Mouse (Mus musculus) right cerebral cortex, postnatal 4 days (tissue): ENCODE results near the gene Stk4.

Source experiments
- DNase-seq: peaks from one replicate; pipeline ENCODE4 v3.0.0-alpha.2; 2022

Stk4 gene

GRCm38 (mm10) chr2:164177831-164178230 lies 107.7 kb downstream of the Stk4 start:
- DNase-seq: no peak

DNA sequence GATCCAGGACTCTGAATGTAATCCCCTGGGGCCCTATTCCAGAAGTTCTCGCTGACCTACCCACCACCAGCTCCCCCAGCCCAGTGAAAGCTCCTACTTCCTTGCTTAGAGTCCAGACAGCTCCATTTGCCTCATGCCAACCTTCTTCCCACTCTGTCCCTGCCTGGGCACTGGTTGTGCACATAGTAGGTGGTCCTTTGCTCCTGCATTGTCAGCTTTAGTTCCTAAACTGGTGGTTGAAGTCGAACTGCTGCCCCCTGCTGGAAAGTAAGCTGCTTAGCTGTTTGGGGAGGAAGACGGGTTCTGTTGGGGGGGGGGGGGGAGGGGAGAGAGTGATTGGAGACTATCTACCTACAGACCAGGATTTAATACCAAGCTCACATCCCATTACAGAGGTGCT lies 110.0 kb downstream of the Stk4 start:
- no peak for DNase-seq

GRCm38 (mm10) chr2:164180770-164181169 lies 110.6 kb downstream of the Stk4 start:
- no peak for DNase-seq

DNA sequence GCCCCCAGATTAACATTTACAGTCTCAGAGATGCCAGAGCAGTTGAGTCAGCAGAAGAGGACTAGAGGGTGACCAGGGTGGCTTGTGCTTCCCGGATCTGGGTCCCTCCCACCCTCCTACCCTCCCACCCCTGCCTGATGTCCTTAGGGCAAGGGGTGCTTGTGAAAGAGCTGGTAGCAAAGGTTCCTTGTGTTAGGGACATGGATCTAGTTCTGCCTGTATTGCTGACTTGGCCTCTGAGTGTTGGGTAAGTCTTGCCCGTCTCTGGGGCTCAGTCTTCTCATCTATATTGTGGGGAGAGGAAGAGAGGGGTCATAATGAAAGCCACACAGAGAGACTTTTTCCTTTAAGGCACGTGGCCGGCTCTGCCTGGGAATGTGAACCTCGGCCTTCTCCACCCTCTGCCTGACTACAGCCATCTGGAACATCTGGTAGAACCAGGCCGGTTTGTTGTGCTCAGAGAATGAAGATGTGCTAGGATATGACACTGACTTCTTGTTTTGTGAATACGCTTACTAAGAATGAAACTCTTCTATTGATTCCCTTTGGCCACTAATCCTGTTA lies 112.7 kb downstream of the Stk4 start, which contains the start of gene Wfdc5:
Gene Wfdc5 (minus strand): TSS at position 51 of the 564 bp plus-strand sequence.
- no peak for DNase-seq

- DNase-seq: no peak
Measured at GRCm38 (mm10) chr2:164183340-164183739, 113.2 kb downstream of the Stk4 start.

- no peak for DNase-seq
Measured at GRCm38 (mm10) chr2:164184145-164184719, 114.1 kb downstream of the Stk4 start.

- no peak for DNase-seq
Measured at GRCm38 (mm10) chr2:164188722-164189121, 118.6 kb downstream of the Stk4 start.

- no peak for DNase-seq
Measured at GRCm38 (mm10) chr2:164190576-164190975, 120.5 kb downstream of the Stk4 start, which contains the start of gene Wfdc12. Gene Wfdc12 (minus strand): TSS chr2:164190608.

- DNase-seq: no peak
Measured at GRCm38 (mm10) chr2:164192279-164192678, 122.2 kb downstream of the Stk4 start.

DNA sequence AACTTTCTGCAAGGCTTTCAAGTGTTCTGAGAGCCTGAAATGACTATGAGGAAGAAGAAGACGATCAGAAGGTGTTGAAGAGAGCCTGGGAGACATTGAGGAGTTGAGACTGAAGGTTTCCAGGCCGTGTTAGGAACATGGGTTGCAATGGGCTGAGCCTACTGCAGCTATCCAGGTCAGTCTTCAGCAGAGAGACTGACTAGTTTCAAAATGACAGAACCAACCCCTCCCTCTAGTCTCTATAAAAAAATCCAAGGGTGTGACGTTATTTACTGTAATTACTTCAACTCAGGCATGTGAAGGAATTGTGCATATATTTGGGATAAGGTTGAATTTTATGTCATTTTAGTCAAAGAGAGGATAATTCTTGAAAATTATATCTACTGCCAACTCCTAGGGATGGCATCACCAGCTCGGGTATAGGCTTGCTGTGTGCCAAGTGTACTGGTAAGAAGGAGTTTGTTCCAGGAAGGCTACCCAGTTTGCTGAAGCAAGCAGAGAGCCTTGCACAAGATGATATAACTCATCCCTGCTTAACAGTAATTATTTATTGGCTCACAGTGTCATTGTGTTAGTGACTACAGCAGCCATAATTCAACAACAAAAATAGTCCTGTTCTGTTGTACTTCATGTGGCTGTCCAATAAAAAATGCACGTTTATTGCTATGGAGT lies 125.0 kb downstream of the Stk4 start:
- no peak for DNase-seq

GRCm38 (mm10) chr2:164195971-164196699 lies 126.0 kb downstream of the Stk4 start:
- no peak for DNase-seq

DNA sequence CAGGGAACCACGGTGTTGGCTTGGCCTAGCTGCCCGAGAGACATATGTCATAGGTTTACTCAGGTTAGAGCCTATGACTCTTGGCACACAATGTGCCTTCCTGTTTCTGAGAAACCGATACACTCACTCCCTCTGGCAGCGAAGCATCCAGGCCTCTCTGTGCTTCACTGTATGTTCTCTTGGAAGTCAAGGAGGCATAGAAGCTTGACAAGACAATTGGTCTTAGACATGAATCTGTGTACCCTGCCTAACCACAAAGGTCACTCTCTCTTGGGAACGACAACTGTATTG lies 126.5 kb downstream of the Stk4 start:
- no peak for DNase-seq

GRCm38 (mm10) chr2:164199626-164200327 lies 129.7 kb downstream of the Stk4 start, which contains the start of gene Wfdc15a:
Gene Wfdc15a (minus strand): TSS chr2:164200130.
- no peak for DNase-seq
